Mouse (Mus musculus) bone marrow macrophage, adult 2 months (primary cell): ENCODE results near the gene Speg.

Source experiments
- CTCF ChIP-seq: IDR thresholded peaks from 2 replicates; pipeline ENCODE4 v1.5.1; 2012; ENCODE audit warnings: low read depth, mild to moderate bottlenecking, low read length, moderate library complexity
- POLR2A ChIP-seq: IDR thresholded peaks from 2 replicates; pipeline ENCODE4 v1.6.1; 2012; ENCODE audit warnings: mild to moderate bottlenecking, low read depth, low read length, borderline replicate concordance

GRCm38 (mm10) chr1:75349275-75349674 is 25.8 kb upstream of the Speg start:
- no peak for TF ChIP-seq CTCF
- no peak for TF ChIP-seq POLR2A
